Mouse (Mus musculus): Measurements from ENCODE around the gene Lhx9.

Lhx9 gene

GRCm38 (mm10) chr1:138839809-138840430 is 8.5 kb downstream of the Lhx9 start:
- no peak for DNase-seq (ENCODE audit: low read depth, low spot score)

DNA sequence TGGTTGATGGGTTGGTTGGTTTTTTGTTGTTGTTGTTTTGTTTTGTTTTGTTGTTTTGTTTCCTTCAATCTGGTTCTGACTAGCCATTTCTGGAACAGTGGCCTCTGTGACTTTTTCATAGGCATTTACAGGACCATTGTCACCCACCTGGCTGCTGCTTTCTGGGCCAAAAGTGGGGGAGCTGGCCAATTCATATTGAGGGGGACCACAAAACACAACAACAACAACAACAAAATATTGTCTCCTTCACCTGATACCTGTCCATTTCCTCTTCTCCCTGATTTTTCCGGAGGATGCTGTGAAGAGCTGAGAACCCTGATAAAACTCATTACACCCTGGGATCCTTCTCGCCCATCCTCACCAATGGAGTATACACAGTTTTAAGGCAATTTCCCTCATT is 9.1 kb downstream of the Lhx9 start:
- DNase-seq (ENCODE audit: low read depth, low spot score) = no peak

- DNase-seq (ENCODE audit: low read depth, low spot score) = no peak
Observed at GRCm38 (mm10) chr1:138837786-138838743, 10.3 kb downstream of the Lhx9 start.

DNA sequence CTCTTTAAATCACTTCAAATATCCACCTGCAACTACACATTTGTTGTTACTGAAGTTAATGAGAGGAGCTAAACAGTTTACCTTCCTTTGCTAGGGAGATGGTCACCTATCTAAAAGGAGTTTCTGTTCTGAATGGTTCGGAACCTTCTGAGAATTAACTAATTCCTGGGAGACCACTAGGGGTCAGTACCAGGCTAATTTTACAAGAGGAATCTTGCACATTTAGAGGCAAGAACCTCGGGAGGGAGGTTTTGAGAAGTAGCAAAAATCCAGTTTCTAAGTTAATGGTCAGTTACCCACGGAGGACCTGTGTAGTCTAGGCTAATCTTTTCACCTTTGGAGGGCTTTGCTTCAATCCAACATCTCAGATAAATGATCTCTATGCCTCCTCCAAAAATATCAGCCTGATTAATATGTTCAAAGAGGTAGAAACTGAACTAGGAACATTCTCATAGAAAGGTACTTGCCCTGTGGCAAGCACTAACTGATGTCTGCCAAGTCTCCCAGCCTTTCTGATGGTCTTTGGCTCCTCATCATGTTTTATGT is 12.9 kb downstream of the Lhx9 start:
- no peak for DNase-seq (ENCODE audit: low read depth, low spot score)

DNA sequence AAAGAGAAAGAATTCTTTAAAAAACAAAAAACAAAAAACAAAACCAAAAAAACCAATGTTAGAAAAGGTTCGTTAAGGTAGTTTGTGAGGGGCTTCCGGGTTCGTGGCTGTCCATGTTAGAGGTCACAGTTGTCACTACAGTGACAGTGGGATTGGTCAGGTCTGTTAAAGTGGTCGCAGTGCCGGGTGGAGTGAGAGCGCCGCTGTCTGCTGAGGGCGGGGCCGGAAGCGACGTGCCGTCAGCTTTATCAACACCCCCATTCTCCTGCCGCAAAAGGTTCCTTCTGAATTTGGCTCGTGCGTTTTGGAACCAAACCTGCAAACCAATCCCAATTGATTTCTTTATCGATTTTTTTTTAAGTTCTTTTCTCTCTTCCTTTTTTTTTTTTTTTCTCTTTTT is 17.1 kb downstream of the Lhx9 start:
- no peak for DNase-seq (ENCODE audit: low read depth, low spot score)

DNA sequence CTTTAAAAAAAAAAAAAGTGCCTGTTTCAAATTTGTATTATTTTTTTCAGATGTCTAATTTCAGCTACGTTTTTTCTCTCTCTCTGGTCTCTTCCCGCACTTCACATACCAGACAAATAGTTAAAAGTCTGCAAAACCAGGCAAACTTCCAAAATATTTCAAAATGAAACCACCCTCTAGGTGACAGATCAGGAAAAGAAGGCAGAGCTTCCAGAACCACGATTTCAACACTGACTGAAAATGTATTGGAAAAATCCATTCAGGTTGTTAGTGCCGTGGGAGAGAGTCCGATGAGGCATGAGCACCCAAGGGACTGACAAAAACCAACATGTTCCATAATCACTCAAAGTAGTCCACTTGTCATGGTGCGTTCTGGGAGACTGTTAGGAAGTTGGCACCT is 21.5 kb downstream of the Lhx9 start:
- DNase-seq (ENCODE audit: low read depth, low spot score) = no peak

DNA sequence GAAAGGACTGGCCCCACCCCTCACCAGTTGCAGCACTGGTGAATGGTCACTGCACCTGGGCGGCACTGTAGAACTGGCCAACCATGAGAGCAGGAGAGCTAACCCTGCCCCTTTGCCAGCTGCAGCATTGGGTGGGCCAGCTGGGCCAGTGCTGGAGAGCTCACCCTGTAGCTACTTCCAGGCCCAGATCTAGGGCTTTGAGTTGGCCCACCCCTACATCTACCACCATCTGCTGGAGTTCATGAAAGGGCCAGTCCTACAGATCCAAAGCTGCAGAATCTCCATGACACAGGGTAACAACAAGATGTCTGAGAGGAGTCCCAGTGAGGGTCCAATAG is 25.4 kb downstream of the Lhx9 start:
- no peak for DNase-seq (ENCODE audit: low read depth, low spot score)

- no peak for DNase-seq (ENCODE audit: low read depth, low spot score)
Observed at GRCm38 (mm10) chr1:138822255-138822984, 26.0 kb downstream of the Lhx9 start.

DNA sequence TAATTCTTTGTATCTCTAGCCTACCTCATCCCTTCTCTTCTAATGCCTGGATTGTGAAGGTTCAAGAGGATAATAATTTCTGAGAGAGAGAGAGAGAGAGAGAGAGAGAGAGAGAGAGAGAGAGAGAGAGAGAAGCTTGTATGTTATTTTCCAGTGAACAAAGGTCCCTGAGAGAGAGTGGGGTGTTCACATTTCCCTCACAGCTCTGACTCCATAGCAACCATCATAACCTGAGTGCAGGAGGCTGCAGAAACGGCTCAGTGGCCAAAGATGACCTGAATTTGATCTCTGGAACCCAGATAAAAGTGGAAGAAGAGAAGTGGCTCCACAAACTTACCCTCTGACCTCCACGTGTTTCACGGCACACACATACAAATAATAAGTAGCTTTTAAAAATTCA is 46.6 kb downstream of the Lhx9 start:
- DNase-seq (ENCODE audit: low read depth, low spot score) = no peak

- no peak for DNase-seq (ENCODE audit: low read depth, low spot score)
Observed at GRCm38 (mm10) chr1:138801296-138801695, 47.1 kb downstream of the Lhx9 start.

DNA sequence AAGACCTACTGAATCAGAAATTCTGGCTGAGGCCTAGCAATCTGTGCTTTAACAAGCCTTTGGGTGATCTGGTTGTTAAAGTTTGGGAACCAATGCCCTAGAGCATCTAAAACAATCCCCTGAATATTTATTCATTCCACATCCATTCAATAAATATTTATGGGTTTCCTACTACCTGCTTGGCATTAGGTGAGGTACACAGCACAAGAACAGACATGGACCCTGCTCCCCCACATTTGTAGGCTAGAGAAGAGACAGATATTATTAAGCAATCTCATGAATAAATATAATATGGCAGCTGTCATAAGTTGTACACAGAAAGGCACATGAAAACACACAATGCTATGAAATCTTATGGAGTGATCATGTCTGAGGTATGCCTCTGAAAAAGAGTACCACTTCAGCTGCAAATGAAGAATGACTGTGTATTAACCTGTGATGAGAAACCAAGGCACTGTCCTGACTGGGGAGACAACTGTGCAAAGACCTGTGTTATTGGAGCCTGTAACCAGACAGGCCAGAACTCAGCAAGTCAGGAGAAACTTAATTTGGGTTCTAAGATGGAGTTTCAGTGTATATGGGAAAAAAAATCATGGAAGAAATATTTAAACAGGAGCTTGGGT is 48.6 kb downstream of the Lhx9 start:
- DNase-seq (ENCODE audit: low read depth, low spot score) = no peak

DNA sequence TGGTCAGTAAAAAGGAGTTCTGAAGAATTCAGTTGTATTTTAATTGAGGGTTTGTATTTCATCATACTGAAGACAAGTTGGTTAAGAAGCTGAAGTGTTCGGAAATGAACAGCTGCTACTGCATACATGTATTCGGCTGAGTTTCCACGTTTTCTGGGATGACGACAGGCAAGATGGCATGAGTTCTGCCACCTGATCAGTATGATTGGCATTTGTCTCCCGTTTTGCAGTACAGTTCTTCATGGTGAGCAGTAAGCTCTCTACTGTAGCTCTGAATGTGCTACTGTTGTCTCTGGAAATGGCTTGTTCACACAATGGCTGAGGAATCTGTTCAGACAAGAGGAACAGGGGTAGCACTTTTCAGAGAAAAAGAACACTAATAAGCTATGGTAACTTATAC is 50.3 kb downstream of the Lhx9 start:
- DNase-seq (ENCODE audit: low read depth, low spot score) = no peak

GRCm38 (mm10) chr1:138785856-138786255 is 62.5 kb downstream of the Lhx9 start:
- no peak for DNase-seq (ENCODE audit: low read depth, low spot score)

GRCm38 (mm10) chr1:138784019-138784418 is 64.4 kb downstream of the Lhx9 start:
- no peak for DNase-seq (ENCODE audit: low read depth, low spot score)

All from brain, embryonic 18.5 days (tissue).